Mouse (Mus musculus): Measurements from ENCODE around the gene Bbc3. TPM values are rescaled to one million over a fixed set of nuclear protein-coding genes. Genes with fewer than 3 reads are reported as not detected.
A peak's percentile ranks its signal among the peaks of the same experiment; 100 is the strongest.
"Not testable (repeated sequence)": the region's sequence is repeated elsewhere in the genome, so short reads cannot be mapped to it uniquely, and the experiment has no call there.

Gene Bbc3
- total RNA-seq, 2 experiments from 2014 or later: 1.5 TPM; not detected in 1

DNA sequence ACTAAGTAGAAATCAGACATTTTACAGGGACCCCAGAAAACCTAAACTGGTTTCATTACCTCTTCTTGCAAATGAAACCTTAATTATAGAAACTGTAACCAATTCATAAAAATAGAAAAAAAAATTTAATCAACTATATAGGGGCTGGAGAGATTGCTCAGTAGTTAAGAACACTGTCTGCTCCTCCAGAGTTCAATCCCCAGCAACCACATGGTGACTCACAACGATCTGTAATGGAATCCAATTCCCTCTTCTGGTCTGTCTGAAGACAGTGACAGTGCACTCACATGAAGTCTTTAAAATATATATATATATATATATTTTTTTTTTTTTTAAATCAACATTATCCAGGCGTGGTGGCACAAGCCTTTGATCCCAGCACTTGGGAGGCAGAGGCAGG lies 21.2 kb upstream of the Bbc3 start:
- ATAC-seq (replicated peaks; ENCODE audit: low FRiP score, poor library complexity, severe bottlenecking): no peak

DNA sequence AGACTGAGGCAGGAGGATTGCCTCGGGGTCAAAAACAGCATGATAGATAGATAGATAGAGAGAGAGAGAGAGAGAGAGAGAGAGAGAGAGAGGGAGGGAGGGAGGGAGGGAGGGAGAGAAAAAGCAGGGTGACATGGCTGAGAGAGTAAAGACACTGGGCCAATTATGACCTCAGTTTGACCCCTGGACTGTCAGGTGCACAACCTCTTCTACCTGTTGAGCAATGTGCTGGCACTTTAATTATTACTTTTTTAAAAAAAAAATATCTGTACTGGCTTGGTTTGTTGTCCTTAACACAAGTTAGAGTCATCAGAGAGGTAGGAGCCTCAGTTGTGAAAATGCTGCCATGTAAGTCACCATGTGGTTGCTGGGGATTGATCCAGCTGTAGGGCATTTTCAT lies 20.4 kb upstream of the Bbc3 start:
- no peak for ATAC-seq (replicated peaks; ENCODE audit: low FRiP score, poor library complexity, severe bottlenecking)

GRCm38 (mm10) chr7:16294346-16294745 lies 13.8 kb upstream of the Bbc3 start:
- ATAC-seq (replicated peaks; ENCODE audit: low FRiP score, poor library complexity, severe bottlenecking): peak; percentile 65

GRCm38 (mm10) chr7:16294837-16295236 lies 13.4 kb upstream of the Bbc3 start:
- peak; percentile 79 for ATAC-seq (replicated peaks; ENCODE audit: low FRiP score, poor library complexity, severe bottlenecking)

GRCm38 (mm10) chr7:16295321-16295900 lies 12.8 kb upstream of the Bbc3 start:
- peak; percentile 73 for ATAC-seq (replicated peaks; ENCODE audit: low FRiP score, poor library complexity, severe bottlenecking)

DNA sequence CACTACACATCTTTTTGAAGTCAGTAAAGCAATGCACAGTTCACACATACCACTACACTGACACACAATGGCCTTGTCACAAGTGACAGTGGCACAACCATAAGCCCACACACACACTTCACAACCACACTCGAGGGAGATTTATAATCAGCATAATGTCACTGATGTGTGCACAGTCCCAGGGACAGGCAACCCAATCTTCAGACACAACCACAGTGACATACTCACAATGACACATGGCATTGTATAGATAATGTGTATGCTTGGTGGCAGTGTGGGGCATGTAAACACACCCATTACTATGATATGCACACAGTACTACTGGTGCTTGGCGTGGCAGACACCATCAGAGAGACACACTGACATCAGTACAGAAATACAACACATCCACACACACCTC lies 12.0 kb upstream of the Bbc3 start:
- peak; percentile 50 for ATAC-seq (replicated peaks; ENCODE audit: low FRiP score, poor library complexity, severe bottlenecking)

GRCm38 (mm10) chr7:16296766-16297390 lies 11.3 kb upstream of the Bbc3 start:
- ATAC-seq (replicated peaks; ENCODE audit: low FRiP score, poor library complexity, severe bottlenecking): peak; percentile 71

DNA sequence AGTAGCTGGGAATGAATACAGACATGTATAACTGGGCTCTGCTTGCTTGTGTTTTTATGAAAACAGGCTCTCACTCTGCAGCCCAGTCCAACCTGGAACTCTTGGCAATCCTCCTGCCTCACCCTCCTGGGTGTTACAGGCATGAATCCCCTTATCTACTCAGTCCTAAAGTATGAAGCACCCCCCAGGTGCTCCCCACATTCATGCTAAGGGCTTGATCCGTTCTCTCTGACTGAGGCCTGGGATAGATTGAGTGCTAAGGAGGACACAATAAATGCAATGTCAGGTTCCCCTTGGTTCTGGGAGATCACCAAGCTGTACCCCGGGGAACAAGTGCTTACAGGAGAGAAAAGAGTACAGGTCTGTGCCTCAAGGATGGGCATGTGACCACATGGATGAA lies 10.6 kb upstream of the Bbc3 start:
- ATAC-seq (replicated peaks; ENCODE audit: low FRiP score, poor library complexity, severe bottlenecking): no peak

- ATAC-seq (replicated peaks; ENCODE audit: low FRiP score, poor library complexity, severe bottlenecking): no peak
These were observed 9.3 kb upstream of the Bbc3 start for GRCm38 (mm10) chr7:16298927-16299326.

- no peak for ATAC-seq (replicated peaks; ENCODE audit: low FRiP score, poor library complexity, severe bottlenecking)
These were observed 8.7 kb upstream of the Bbc3 start for GRCm38 (mm10) chr7:16299419-16300035.

GRCm38 (mm10) chr7:16307141-16307540 lies 1.1 kb upstream of the Bbc3 start:
- not testable (repeated sequence) for ATAC-seq (replicated peaks; ENCODE audit: low FRiP score, poor library complexity, severe bottlenecking)

DNA sequence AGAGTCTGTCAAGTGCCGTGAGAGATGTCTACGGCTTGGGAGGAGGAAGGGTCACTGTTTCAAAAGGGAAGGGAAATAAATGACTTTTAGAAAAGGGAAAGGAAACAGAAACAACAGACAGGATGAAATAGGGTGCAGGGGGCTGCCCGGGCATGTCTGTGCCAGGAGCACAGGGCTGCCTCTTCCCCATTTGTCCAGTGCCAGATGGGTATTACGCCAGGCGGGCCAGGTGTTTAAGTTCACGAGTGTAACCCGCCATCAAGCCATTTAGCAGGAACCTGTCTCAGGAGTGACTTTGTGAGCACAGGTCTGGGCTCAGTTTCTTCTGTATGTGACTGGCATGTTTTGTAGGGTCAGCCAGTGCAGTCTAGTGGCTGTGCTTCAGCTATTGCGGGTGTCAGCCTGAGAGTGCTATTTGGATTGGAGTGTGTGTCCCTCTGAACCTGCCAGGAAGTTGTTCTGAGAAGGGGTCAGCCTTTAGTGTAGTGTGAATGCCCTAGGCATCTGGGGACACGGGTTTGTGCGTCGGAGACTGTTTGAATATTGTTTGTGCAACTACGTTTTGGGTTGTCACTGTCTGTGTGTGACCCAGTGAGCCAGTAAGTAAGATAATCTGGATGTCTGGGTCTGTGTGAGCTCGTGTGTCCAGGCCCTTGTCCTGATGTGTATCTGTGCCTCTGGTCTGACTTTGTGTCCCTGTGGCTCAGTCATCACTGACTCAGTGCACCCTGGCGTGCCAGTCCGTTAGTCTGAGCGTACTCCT lies 543 bp downstream of the Bbc3 start:
- ATAC-seq (replicated peaks; ENCODE audit: low FRiP score, poor library complexity, severe bottlenecking): no peak; the same call in 1 of the 2 replicates

DNA sequence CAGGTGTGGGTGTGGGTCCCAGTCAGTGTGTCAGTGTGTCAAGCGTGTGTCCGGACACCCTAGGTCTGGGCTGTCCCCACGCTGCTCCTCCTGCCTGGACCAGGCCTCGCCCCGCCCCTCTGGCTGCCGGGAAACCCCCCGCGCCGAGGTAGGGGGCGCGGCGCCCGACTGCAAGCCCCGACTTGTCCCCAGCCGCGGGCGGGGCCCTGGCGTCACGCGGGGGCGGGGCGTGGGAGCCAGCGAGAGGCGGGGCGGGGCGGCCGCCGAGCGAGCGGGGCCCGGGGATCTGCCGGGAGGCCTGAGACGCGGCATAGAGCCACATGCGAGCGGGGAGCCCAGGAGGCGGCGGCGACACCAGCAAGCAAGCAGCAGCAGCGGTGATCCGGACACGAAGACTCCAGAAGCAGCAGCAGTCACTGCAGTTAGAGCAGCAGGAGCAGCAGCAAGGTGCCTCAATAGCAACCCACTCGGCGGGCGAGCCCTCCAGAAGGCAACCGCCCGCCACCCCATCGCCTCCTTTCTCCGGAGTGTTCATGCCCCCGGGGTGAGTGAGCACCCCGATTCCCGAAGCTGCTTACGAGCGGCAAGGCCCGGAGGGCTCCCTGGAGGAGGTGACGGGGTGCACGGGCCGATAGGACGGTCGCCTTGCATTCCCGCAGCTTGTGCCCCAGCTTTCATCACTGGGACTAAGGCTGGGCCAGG lies 1.3 kb downstream of the Bbc3 start:
- peak; percentile 56 for ATAC-seq (replicated peaks; ENCODE audit: low FRiP score, poor library complexity, severe bottlenecking)

- peak; percentile 61 for ATAC-seq (replicated peaks; ENCODE audit: low FRiP score, poor library complexity, severe bottlenecking)
These were observed 1.9 kb downstream of the Bbc3 start for GRCm38 (mm10) chr7:16310020-16310520.

GRCm38 (mm10) chr7:16310521-16311452 lies 2.6 kb downstream of the Bbc3 start:
- ATAC-seq (replicated peaks; ENCODE audit: low FRiP score, poor library complexity, severe bottlenecking): peak; percentile 9; the same call in 1 of the 2 replicates

DNA sequence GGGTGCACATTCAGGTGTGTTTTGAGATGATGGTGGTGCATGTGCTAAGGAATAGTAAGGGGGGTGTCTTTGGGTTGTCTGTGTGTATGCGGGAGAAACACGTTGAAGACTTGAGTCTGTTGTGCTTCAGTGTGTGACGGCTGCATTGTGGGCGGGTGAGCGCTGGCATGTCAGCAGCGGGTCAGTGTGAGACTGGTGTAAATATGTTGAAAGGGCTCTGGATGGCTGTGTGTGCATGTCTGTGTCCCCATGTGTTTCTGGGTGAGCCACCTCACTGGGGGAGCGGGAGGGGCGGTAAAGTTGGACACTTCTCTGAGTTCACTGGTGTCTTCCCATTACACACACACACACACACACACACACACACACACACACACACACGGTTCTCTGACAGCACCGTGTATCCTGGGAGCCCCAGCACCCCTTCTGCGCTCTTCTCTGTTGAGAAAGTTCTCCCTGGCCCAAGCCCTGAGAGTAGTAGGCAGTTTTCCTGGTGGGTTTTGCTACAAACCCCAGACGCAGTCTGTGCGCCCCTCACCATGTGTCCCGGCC lies 3.3 kb downstream of the Bbc3 start:
- no peak for ATAC-seq (replicated peaks; ENCODE audit: low FRiP score, poor library complexity, severe bottlenecking)

- no peak for ATAC-seq (replicated peaks; ENCODE audit: low FRiP score, poor library complexity, severe bottlenecking)
These were observed 3.9 kb downstream of the Bbc3 start for GRCm38 (mm10) chr7:16312011-16312671.

Data from erythroblast, adult 5-6 weeks (primary cell).